Mouse (Mus musculus): ENCODE data around the gene C1ra.
"Not testable (repeated sequence)": the region's sequence is repeated elsewhere in the genome, so short reads cannot be mapped to it uniquely, and the experiment has no call there.

The C1ra gene

GRCm38 (mm10) chr6:124512355-124512836 is at the start of gene C1ra:
Gene C1ra, plus strand, starts transcription at chr6:124512405.
- DNase-seq: peak; percentile 65

GRCm38 (mm10) chr6:124463881-124464291 is 48.3 kb upstream of the C1ra start:
- DNase-seq: peak; percentile 50

- peak; percentile 94 for DNase-seq
These were observed 47.6 kb upstream of the C1ra start, which contains the start of gene Clstn3 for GRCm38 (mm10) chr6:124464305-124465271. Gene Clstn3, minus strand, starts transcription at chr6:124464794.

- DNase-seq: no peak
These were observed 46.9 kb upstream of the C1ra start for GRCm38 (mm10) chr6:124465299-124465698.

- no peak for DNase-seq
These were observed 46.5 kb upstream of the C1ra start for GRCm38 (mm10) chr6:124465729-124466128.

- no peak for DNase-seq
These were observed 41.1 kb upstream of the C1ra start for GRCm38 (mm10) chr6:124471121-124471520.

- DNase-seq: not testable (repeated sequence)
These were observed 40.2 kb upstream of the C1ra start for GRCm38 (mm10) chr6:124471783-124472638.

- DNase-seq: peak; percentile 56
These were observed 39.4 kb upstream of the C1ra start for GRCm38 (mm10) chr6:124472801-124473200.

GRCm38 (mm10) chr6:124474621-124475020 is 37.6 kb upstream of the C1ra start:
- DNase-seq: no peak

- DNase-seq: not testable (repeated sequence)
These were observed 36.7 kb upstream of the C1ra start for GRCm38 (mm10) chr6:124475335-124476075.

GRCm38 (mm10) chr6:124476216-124476615 is 36.0 kb upstream of the C1ra start:
- no peak for DNase-seq

GRCm38 (mm10) chr6:124476796-124477195 is 35.4 kb upstream of the C1ra start:
- no peak for DNase-seq

- DNase-seq: no peak
These were observed 35.0 kb upstream of the C1ra start for GRCm38 (mm10) chr6:124477221-124477655.

GRCm38 (mm10) chr6:124477922-124478651 is 34.1 kb upstream of the C1ra start:
- no peak for DNase-seq

GRCm38 (mm10) chr6:124478874-124479572 is 33.2 kb upstream of the C1ra start:
- no peak for DNase-seq

GRCm38 (mm10) chr6:124479573-124479930 is 32.7 kb upstream of the C1ra start:
- DNase-seq: no peak

- no peak for DNase-seq
These were observed 31.9 kb upstream of the C1ra start for GRCm38 (mm10) chr6:124480295-124480694.

- DNase-seq: peak; percentile 63
These were observed 30.6 kb upstream of the C1ra start for GRCm38 (mm10) chr6:124481571-124481970.

GRCm38 (mm10) chr6:124483831-124484230 is 28.4 kb upstream of the C1ra start:
- not testable (repeated sequence) for DNase-seq

- no peak for DNase-seq
These were observed 27.4 kb upstream of the C1ra start for GRCm38 (mm10) chr6:124484851-124485250.
